Mouse (Mus musculus): ENCODE measurements at regions not wholly inside any gene's neighbourhood (a gene's known extent, or its start where the extent isn't known, plus 50 kb on each side); places are given as distances from the start of the nearest gene placed in this dataset.

DNA sequence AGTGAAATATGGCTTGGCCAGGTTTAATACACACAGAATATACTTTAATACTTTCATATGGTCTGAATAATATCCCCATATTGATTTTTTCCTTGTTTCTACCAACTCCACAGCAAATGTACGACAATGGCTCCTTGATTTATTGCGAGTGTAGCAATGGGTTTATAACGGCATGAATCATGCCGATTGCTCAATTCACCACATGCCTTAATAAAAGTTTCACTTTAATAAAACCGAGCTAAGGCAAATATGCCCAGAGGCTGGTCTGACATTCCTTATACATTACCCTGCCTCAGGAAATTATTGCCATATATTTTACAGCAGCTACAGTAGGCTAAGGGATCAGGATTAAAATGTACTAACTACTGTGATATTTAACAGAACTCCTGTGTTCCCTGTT is 201.2 kb upstream of the Osr1 start:
- Histone ChIP-seq H3K36me3 (ENCODE audit: control insufficient read depth, insufficient read depth, low read length) (no peaks in the 10 kb centered on the region), H3K4me3 (ENCODE audit: low read depth, low read length) (no peak overlapping the region), H3K9ac (ENCODE audit: low read length) (no peak overlapping the region), H3K9me3 (replicated peaks; ENCODE audit: control insufficient read depth, low read length) (no peaks in the 10 kb centered on the region), H3K4me1 (ENCODE audit: control insufficient read depth, insufficient read depth, low read length) (no peaks in the 10 kb centered on the region), H3K27me3 (replicated peaks; ENCODE audit: control insufficient read depth, insufficient read depth, low read length) (no peaks in the 10 kb centered on the region), H3K27ac (ENCODE audit: low read depth, low read length) (no peak overlapping the region), H3K4me2 (ENCODE audit: low read length) (no peak overlapping the region)
- DNase-seq (ENCODE audit: low spot score) (no peak), ATAC-seq (no peak)
- WGBS: 90% methylated on average over 5 of the region's 5 CpGs

DNA sequence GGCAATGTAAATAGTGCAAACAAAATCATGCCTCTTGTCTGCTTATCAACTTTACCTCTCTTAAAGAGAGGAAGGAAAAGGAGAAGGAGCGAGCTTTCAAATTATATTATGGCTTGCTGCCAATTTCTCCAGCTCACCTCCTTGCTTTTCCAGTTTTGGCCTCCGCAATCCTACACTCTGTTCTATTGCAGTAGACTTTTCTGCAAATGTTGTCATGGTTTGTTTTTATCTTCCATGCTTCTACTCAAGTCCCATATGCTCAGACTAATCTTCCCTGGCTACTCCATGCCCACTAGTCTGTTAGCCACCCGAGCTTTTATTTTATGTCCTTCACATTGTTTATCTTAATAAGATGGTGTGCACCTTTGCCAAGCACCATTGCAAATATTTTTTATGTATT is 168.0 kb upstream of the Osr1 start:
- Histone ChIP-seq H3K9ac (ENCODE audit: low read length) (no peak overlapping the region), H3K4me3 (ENCODE audit: low read depth, low read length) (no peak overlapping the region), H3K27me3 (replicated peaks; ENCODE audit: control insufficient read depth, insufficient read depth, low read length) (no peaks in the 10 kb centered on the region), H3K27ac (ENCODE audit: low read depth, low read length) (no peak overlapping the region), H3K36me3 (ENCODE audit: control insufficient read depth, insufficient read depth, low read length) (no peaks in the 10 kb centered on the region), H3K4me1 (ENCODE audit: control insufficient read depth, insufficient read depth, low read length) (no peaks in the 10 kb centered on the region), H3K9me3 (replicated peaks; ENCODE audit: control insufficient read depth, low read length) (no peaks in the 10 kb centered on the region), H3K4me2 (ENCODE audit: low read length) (no peak overlapping the region)
- ATAC-seq (no peak), DNase-seq (ENCODE audit: low spot score) (no peak)
- 77% methylated on average over 3 of the region's 3 CpGs for WGBS

DNA sequence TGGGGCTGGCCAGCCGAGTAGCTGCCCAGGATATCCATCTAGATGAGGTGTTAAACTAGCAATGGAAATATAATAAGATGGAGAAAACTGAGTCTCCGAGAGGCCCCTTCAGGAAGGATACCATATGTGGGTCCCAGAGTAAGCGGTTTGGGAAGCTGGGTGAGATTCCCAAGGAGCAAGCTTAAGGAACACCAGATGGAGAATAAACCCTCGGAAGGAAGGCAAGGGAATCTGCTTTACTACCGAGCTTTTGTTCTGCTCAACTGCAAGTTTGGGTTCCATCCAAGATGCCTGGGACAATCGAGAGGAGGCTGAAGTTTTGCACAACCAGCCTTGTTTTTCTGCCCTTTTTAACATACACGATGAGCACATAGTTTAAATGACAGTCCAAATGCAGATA is 164.9 kb upstream of the Osr1 start:
- Histone ChIP-seq H3K36me3 (ENCODE audit: control insufficient read depth, insufficient read depth, low read length) (no peaks in the 10 kb centered on the region), H3K9me3 (replicated peaks; ENCODE audit: control insufficient read depth, low read length) (no peaks in the 10 kb centered on the region), H3K4me3 (ENCODE audit: low read depth, low read length) (no peak overlapping the region), H3K4me2 (ENCODE audit: low read length) (no peak overlapping the region), H3K27me3 (replicated peaks; ENCODE audit: control insufficient read depth, insufficient read depth, low read length) (no peaks in the 10 kb centered on the region), H3K27ac (ENCODE audit: low read depth, low read length) (no peak overlapping the region), H3K4me1 (ENCODE audit: control insufficient read depth, insufficient read depth, low read length) (no peaks in the 10 kb centered on the region), H3K9ac (ENCODE audit: low read length) (no peak overlapping the region)
- ATAC-seq (no peak), DNase-seq (ENCODE audit: low spot score) (peak; percentile 14)
- WGBS: 65% methylated on average over 7 of the region's 7 CpGs

DNA sequence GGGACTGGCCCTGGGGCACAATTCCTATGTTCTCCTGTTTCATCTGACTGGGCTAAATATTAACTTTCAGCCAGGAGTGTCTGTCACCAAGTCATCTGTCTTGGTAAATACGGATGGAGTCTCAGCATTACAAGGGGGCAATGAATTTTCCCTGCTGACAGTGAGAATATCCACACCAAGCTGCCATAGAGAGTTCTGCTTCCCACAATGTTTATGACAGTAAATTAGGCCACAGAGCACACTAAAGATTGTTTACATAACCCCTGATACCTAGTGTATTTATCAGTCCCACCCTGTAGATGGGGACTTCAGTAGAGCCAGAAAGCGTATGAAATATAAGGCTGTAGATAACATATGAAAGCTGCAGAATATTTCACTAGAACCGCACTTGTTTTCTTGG is 150.6 kb upstream of the Osr1 start:
- no peaks in the 10 kb centered on the region for H3K9me3 ChIP-seq (replicated peaks; ENCODE audit: control insufficient read depth, low read length)
- 80% methylated on average over 3 of the region's 3 CpGs for WGBS

DNA sequence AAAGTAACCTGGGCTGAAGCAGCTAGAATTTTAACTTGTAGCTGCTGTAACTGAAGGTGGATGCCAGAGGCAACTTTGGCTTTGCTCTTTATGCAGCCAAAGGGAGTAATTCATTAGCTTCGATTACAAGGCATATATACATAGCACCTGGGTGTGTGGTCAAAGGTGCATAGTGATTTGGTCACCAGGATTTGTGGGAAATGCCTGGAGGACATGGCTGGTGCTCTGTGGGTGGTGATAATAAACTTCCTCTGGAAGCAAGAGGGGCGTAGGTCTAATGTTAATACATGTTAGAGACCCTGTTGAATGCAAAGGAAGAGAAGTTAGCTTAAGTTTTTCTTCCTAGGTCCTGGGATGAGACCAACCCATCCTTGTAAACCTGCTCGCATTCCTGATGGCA is 139.3 kb upstream of the Osr1 start:
- Histone ChIP-seq H3K27me3 (replicated peaks; ENCODE audit: control insufficient read depth, insufficient read depth, low read length) (no peaks in the 10 kb centered on the region), H3K36me3 (ENCODE audit: control insufficient read depth, insufficient read depth, low read length) (no peaks in the 10 kb centered on the region), H3K4me3 (ENCODE audit: low read depth, low read length) (no peak overlapping the region), H3K9ac (ENCODE audit: low read length) (no peak overlapping the region), H3K9me3 (replicated peaks; ENCODE audit: control insufficient read depth, low read length) (no peaks in the 10 kb centered on the region), H3K4me1 (ENCODE audit: control insufficient read depth, insufficient read depth, low read length) (no peaks in the 10 kb centered on the region), H3K27ac (ENCODE audit: low read depth, low read length) (no peak overlapping the region), H3K4me2 (ENCODE audit: low read length) (no peak overlapping the region)
- WGBS: 78% methylated on average over 3 of the region's 3 CpGs
- DNase-seq (ENCODE audit: low spot score): no peak
- ATAC-seq: no peak

More for the DNA sequence above, 150.6 kb upstream of the Osr1 start:
- no peak overlapping the region for H3K4me3 ChIP-seq (ENCODE audit: low read depth, low read length)
- H3K9ac ChIP-seq (ENCODE audit: low read length): no peak overlapping the region
- H3K4me2 ChIP-seq (ENCODE audit: low read length): no peak overlapping the region
- ATAC-seq (no peak), DNase-seq (ENCODE audit: low spot score) (no peak)
- no peaks in the 10 kb centered on the region for H3K27me3 ChIP-seq (replicated peaks; ENCODE audit: control insufficient read depth, insufficient read depth, low read length)
- no peaks in the 10 kb centered on the region for H3K36me3 ChIP-seq (ENCODE audit: control insufficient read depth, insufficient read depth, low read length)
- no peaks in the 10 kb centered on the region for H3K4me1 ChIP-seq (ENCODE audit: control insufficient read depth, insufficient read depth, low read length)
- no peak overlapping the region for H3K27ac ChIP-seq (ENCODE audit: low read depth, low read length)

DNA sequence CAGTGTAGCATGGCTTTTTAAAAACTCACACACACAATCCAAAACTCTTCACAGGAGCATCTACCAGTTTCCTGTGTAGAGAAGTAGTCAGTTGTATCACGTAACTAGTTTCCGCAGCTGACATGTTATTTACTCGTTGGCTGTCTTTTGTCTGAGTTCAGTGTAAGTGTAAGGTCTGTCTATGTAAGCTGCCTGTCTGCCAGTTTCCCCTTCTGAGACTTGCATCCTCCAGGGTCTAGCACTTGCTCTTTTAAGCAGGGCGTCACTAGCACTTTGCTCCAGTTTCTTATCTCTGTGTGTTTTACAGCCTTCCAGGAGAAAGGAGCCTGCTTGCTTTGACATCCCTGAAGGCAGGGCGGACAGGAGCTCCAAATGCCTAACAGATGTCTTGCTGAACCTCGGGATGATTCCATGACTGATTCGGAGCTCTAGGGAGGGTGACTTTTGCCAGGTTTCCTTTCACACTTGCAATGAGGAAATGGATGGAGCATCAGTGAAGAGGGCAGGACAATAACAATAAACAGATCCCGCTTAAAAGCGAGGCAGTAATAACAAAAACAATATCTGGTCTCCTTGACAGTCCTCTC is 131.2 kb upstream of the Osr1 start:
- DNase-seq (ENCODE audit: low spot score): no peak
- Histone ChIP-seq H3K27me3 (replicated peaks; ENCODE audit: control insufficient read depth, insufficient read depth, low read length) (no peaks in the 10 kb centered on the region), H3K36me3 (ENCODE audit: control insufficient read depth, insufficient read depth, low read length) (no peaks in the 10 kb centered on the region), H3K27ac (ENCODE audit: low read depth, low read length) (no peak overlapping the region), H3K9me3 (replicated peaks; ENCODE audit: control insufficient read depth, low read length) (no peaks in the 10 kb centered on the region), H3K4me1 (ENCODE audit: control insufficient read depth, insufficient read depth, low read length) (no peaks in the 10 kb centered on the region), H3K4me3 (ENCODE audit: low read depth, low read length) (no peak overlapping the region), H3K9ac (ENCODE audit: low read length) (no peak overlapping the region), H3K4me2 (ENCODE audit: low read length) (no peak overlapping the region)
- ATAC-seq: no peak
- WGBS: 86% methylated on average over 9 of the region's 9 CpGs

DNA sequence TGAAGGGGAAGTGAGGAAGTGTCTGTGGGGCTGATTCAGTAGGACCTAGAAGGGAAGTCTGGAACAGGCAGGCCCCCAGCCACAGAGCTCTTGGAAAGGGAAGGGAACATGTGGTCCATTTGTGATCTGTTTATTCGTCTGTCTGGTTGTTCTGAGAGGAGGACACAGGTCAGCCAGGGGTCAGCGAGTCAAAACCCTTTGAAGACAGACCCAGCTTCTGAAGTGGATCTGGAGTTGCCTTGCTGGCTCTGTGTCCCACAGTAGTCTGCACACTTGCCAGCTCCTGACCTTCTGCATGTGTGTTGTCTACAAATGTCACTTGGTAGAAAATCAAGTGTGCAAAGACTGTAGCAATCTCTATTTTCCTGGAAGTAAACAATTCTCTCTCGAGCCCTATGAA is 119.3 kb upstream of the Osr1 start:
- H3K27me3 ChIP-seq (replicated peaks; ENCODE audit: control insufficient read depth, insufficient read depth, low read length): no peaks in the 10 kb centered on the region
- H3K4me2 ChIP-seq (ENCODE audit: low read length): no peak overlapping the region
- no peak overlapping the region for H3K27ac ChIP-seq (ENCODE audit: low read depth, low read length)
- no peaks in the 10 kb centered on the region for H3K4me1 ChIP-seq (ENCODE audit: control insufficient read depth, insufficient read depth, low read length)
- ATAC-seq (no peak), DNase-seq (ENCODE audit: low spot score) (no peak)
- H3K4me3 ChIP-seq (ENCODE audit: low read depth, low read length): no peak overlapping the region
- H3K9ac ChIP-seq (ENCODE audit: low read length): no peak overlapping the region
- H3K36me3 ChIP-seq (ENCODE audit: control insufficient read depth, insufficient read depth, low read length): no peaks in the 10 kb centered on the region
- 67% methylated on average over 3 of the region's 3 CpGs for WGBS
- no peaks in the 10 kb centered on the region for H3K9me3 ChIP-seq (replicated peaks; ENCODE audit: control insufficient read depth, low read length)

DNA sequence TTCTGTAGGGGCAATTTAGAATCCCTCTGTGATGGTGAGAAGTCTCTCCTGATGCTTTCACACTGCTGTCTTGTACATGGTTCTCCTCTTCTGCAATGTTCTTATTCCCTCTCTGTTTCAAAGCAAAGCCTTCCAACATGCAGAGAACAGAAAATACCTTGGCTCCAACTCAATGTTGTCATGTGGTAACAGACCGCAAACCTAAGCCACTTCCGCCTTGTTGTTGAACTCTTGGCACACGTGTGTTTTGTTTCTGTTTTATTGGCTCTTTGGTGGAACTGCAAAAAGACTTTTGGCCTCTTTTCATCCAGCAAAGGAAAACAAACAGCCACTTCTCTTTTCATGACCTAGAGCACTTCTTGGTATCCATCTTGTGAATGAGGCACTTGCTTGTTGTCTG is 109.7 kb upstream of the Osr1 start:
- no peak for ATAC-seq
- Histone ChIP-seq H3K27ac (ENCODE audit: low read depth, low read length) (no peak overlapping the region), H3K4me2 (ENCODE audit: low read length) (no peak overlapping the region), H3K9ac (ENCODE audit: low read length) (no peak overlapping the region), H3K27me3 (replicated peaks; ENCODE audit: control insufficient read depth, insufficient read depth, low read length) (no peaks in the 10 kb centered on the region), H3K4me1 (ENCODE audit: control insufficient read depth, insufficient read depth, low read length) (no peaks in the 10 kb centered on the region), H3K4me3 (ENCODE audit: low read depth, low read length) (no peak overlapping the region), H3K36me3 (ENCODE audit: control insufficient read depth, insufficient read depth, low read length) (no peaks in the 10 kb centered on the region), H3K9me3 (replicated peaks; ENCODE audit: control insufficient read depth, low read length) (no peaks in the 10 kb centered on the region)
- WGBS: 88% methylated on average over 3 of the region's 3 CpGs
- no peak for DNase-seq (ENCODE audit: low spot score)

DNA sequence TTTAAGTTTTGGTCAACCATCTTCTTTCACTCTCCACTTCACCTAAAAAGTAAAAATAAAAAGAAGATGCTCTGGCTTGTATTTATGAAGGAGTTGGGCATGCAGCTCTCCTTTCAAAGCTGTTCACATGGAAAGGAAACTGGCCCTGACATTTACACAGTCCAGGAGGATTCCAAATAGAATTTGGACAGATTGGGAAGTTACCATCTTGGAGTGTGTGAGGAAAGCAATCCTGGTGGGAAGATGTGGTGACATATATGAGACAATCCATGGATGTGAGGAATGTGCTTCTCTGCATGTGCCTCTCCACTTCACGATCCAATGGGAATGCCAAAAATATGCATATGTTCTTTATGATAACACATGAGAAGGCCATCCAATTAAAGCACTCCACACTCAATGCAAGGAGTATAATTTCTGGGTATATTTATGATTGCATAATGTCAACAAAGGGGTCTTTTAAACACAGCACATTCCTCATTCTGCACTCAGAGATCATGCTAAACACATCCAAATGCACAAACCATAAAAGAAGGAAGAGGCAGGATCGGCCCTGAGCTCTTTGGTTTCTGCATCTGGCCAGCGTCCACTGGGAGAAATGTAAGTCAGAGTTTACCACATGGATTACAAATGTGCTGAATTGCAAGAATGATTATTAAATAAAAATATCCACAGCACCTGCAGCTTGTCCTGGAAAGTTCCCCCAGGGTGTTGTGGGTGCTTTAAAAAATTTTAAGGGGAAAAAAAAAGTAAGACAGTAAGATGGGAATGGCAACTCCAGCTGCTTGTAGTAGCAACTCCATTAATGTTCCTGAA is 100.1 kb upstream of the Osr1 start:
- ATAC-seq (no peak), DNase-seq (ENCODE audit: low spot score) (no peak)
- H3K4me2 ChIP-seq (ENCODE audit: low read length): no peak overlapping the region
- no peaks in the 10 kb centered on the region for H3K4me1 ChIP-seq (ENCODE audit: control insufficient read depth, insufficient read depth, low read length)
- H3K9me3 ChIP-seq (replicated peaks; ENCODE audit: control insufficient read depth, low read length): no peaks in the 10 kb centered on the region
- no peak overlapping the region for H3K27ac ChIP-seq (ENCODE audit: low read depth, low read length)
- no peaks in the 10 kb centered on the region for H3K27me3 ChIP-seq (replicated peaks; ENCODE audit: control insufficient read depth, insufficient read depth, low read length)
- no peaks in the 10 kb centered on the region for H3K36me3 ChIP-seq (ENCODE audit: control insufficient read depth, insufficient read depth, low read length)
- WGBS: 85% methylated on average over 3 of the region's 3 CpGs
- no peak overlapping the region for H3K4me3 ChIP-seq (ENCODE audit: low read depth, low read length)
- no peak overlapping the region for H3K9ac ChIP-seq (ENCODE audit: low read length)

Data from forebrain, embryonic 14.5 days (tissue).